Mouse (Mus musculus): ENCODE measurements around the gene Gcnt1. TPM values are rescaled to one million over a fixed set of nuclear protein-coding genes. Genes with fewer than 3 reads are reported as not detected.

The Gcnt1 gene
- total RNA-seq (2023; ENCODE audit: inconsistent age), result 37.9 to 45.6 TPM (median 40.2 TPM) in 4 replicates

GRCm38 (mm10) chr19:17372701-17373100 lies at the start of gene Gcnt1:
TSS of gene Gcnt1 (minus strand) at chr19:17372844.

GRCm38 (mm10) chr19:17393841-17394591 lies 21.4 kb upstream of the Gcnt1 start, which contains the start of gene Rfk:
TSS of gene Rfk (plus strand) at chr19:17394043.

Other genes starting within 250 kb of the Gcnt1 start
- 87.8 to 96.4 TPM (median 95.2 TPM) in 4 replicates for gene Rfk, start 21.2 kb upstream of the Gcnt1 start, total RNA-seq (2023; ENCODE audit: inconsistent age)

All from B cell, adult (primary cell).